Mouse (Mus musculus) ES-E14 (cell line): ENCODE results near the gene Tbc1d4. TPM values are rescaled to one million over a fixed set of nuclear protein-coding genes. Genes with fewer than 3 reads are reported as not detected.

Source experiments
- DNase-seq: peaks from one replicate; pipeline ENCODE4 v3.0.0-alpha.2; 2013; ENCODE audit warnings: low read depth, low spot score
- H3K27ac ChIP-seq: 2 replicates; pipeline ENCODE4 v1.5.1; 2012; ENCODE audit warnings: low read depth, mild to moderate bottlenecking, low read length, moderate library complexity, mixed read lengths; ENCODE audit not compliant: poor library complexity, insufficient read depth, severe bottlenecking
- H3K36me3 ChIP-seq: 2 replicates; pipeline ENCODE4 v1.6.1; 2012; ENCODE audit warnings: mild to moderate bottlenecking, low read length, moderate library complexity, mixed read lengths; ENCODE audit not compliant: control insufficient read depth, poor library complexity, insufficient read depth, severe bottlenecking
- H3K4me1 ChIP-seq, 2 experiments: fragments of 150-350 bp in 1 of 2; sonication (generic) in 1 of 2; 2 replicates each; pipeline ENCODE4 v1.6.1; 2012; ENCODE audit warnings: low read length in 2 of 2, mild to moderate bottlenecking in 1 of 2, mixed read lengths in 1 of 2; ENCODE audit not compliant: control insufficient read depth in 2 of 2, insufficient read depth in 2 of 2, poor library complexity in 1 of 2
- H3K4me3 ChIP-seq, 2 experiments: fragments of 150-350 bp in 1 of 2; sonication (generic) in 1 of 2; 2 replicates each; pipeline ENCODE4 v1.5.1; 2012; ENCODE audit warnings: low read length in 2 of 2, low read depth in 1 of 2, mild to moderate bottlenecking in 1 of 2, mixed read lengths in 1 of 2; ENCODE audit not compliant: insufficient read depth in 1 of 2, poor library complexity in 1 of 2, severe bottlenecking in 1 of 2
- H3K9ac ChIP-seq: 2 replicates; pipeline ENCODE4 v1.6.1; 2012; ENCODE audit warnings: low read depth, mild to moderate bottlenecking, low read length, mixed read lengths; ENCODE audit not compliant: poor library complexity, insufficient read depth, severe bottlenecking
- H3K9me3 ChIP-seq: fragments of 150-350 bp; sonication (generic); 2 replicates; pipeline ENCODE4 v1.6.1; 2012; ENCODE audit warnings: low read depth, mild to moderate bottlenecking, low read length; ENCODE audit not compliant: control insufficient read depth, insufficient read depth
- CHD2 ChIP-seq: IDR thresholded peaks from 2 replicates; pipeline ENCODE4 v1.6.1; 2014; ENCODE audit warnings: mild to moderate bottlenecking, low read depth, low read length, inconsistent platforms
- HCFC1 ChIP-seq: IDR thresholded peaks from 2 replicates; pipeline ENCODE4 v1.6.1; 2012; ENCODE audit warnings: low read length, inconsistent platforms, borderline replicate concordance; ENCODE audit not compliant: insufficient read depth
- MAFK ChIP-seq: IDR thresholded peaks from 2 replicates; pipeline ENCODE4 v1.6.1; 2014; ENCODE audit warnings: mild to moderate bottlenecking, low read depth, low read length, inconsistent platforms; ENCODE audit not compliant: insufficient read depth
- ZC3H11A ChIP-seq: IDR thresholded peaks from 2 replicates; pipeline ENCODE4 v1.6.1; 2012; ENCODE audit warnings: low read depth, mild to moderate bottlenecking, inconsistent platforms, low read length, borderline replicate concordance
- ZNF384 ChIP-seq: IDR thresholded peaks from 2 replicates; pipeline ENCODE4 v1.6.1; 2012; ENCODE audit warnings: low read depth, low read length, inconsistent platforms
- in situ Hi-C, 2 experiments: fragments of 600-800 bp; cut with MboI; formaldehyde crosslinking; loops; one replicate each; pipeline ENCODE4 v1.15.1; 2025; ENCODE audit warnings: low sequenced_read_pairs in 2 of 2, inconsistent platforms in 1 of 2; ENCODE audit not compliant: unreplicated experiment in 2 of 2
- total RNA-seq: library from RNA; depleted of rRNA; stranded (reverse); fragments of 300-350 nt; gene quantifications from 2 replicates; pipeline ENCODE4 v1.2.3, GENCODE M21; 2012

Gene Tbc1d4
- total RNA-seq, 1 experiment: 1.1 TPM

DNA sequence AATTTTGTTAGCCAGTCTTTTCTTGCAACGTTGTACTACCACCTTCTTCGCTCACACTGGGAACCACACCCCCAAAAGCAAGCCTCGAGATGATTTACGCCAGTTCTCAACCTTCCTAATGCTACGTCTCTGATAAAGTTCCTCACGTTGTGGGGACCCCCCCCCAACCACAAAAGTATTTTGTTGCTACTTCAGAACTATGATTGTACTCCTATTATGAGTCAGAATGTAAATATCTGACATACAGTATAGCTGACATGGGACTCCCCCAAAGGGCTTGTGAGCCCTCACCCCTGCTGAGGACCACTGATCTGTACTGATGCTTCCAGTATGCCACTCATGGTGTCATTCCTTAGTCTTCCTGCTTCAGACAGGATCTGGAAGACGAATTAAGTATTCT, 128.4 kb downstream of the Tbc1d4 start:
- in situ Hi-C loops: no loop called here
- Histone ChIP-seq H3K9ac (no peak overlapping the region), H3K4me1 (no peaks in the 10 kb centered on the region), H3K9me3 (no peaks in the 10 kb centered on the region), H3K36me3 (no peaks in the 10 kb centered on the region), H3K27ac (no peak overlapping the region), H3K4me3 (no peak overlapping the region)
- TF ChIP-seq CHD2: no peak
- no peak for TF ChIP-seq ZNF384
- TF ChIP-seq ZC3H11A: no peak
- no peak for TF ChIP-seq MAFK
- TF ChIP-seq HCFC1: no peak
- DNase-seq: no peak

DNA sequence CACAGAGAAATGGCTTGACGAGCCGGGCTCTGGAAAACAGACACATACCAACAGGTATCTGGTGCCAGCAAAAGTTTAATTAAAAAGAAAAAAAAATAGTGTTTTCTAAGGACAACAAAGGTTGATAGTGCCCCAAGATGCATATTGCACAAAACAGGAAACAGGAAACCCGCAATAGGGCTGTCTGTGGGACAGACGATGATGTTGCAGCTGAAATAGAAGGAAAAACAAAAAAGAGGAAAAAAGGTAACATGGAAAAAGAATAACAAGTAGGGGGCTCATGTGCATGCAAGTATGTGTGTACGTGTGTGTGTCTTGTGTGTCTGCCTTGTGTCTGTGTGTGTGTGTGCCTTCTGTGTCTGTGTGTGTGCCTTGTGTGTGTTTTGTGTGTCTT, 131.2 kb downstream of the Tbc1d4 start:
- no peak for DNase-seq
- Histone ChIP-seq H3K27ac (no peak overlapping the region), H3K4me3 (no peak overlapping the region), H3K9ac (no peak overlapping the region), H3K36me3 (no peaks in the 10 kb centered on the region), H3K9me3 (no peaks in the 10 kb centered on the region), H3K4me1 (no peaks in the 10 kb centered on the region)
- TF ChIP-seq HCFC1 (no peak), ZNF384 (no peak), ZC3H11A (no peak), CHD2 (no peak), MAFK (no peak)
- in situ Hi-C loops: no loop called here

DNA sequence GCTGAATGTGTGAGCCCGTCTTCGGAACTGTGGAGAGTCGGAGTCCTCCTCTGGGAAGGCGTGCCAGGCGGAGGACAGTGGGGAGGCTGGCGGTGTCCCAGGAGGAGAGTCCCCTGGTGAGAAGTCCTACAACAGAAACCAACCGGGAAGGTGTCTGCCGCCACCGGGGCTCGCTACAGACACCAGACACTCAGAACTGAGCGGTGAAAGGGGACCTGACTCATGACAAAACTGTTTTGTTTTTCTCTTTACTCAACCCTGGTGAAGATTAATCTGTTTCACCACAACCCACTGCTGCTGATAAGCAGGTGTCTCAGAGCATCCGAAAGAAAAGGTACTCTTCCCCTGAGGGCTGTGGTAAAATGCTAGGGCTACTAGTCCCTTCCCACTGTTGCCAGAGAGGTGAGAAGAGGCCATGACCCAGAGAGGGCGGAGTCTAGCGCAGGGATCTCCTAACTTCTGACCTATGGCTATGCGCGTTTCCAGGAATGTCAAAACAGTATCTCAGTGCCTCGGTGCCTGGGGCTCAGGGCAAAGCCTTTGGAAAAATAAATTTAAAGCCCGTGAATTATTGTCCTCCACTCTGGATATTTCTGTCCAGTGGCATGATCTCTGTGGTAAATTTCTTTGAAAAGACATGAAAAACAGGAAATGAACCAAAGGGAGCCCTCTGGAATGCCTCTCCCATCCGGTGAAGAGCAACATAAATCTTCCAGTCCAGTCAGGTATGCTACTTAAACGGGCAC, 131.7 kb downstream of the Tbc1d4 start:
- in situ Hi-C loops: no loop called here
- no peak for DNase-seq

DNA sequence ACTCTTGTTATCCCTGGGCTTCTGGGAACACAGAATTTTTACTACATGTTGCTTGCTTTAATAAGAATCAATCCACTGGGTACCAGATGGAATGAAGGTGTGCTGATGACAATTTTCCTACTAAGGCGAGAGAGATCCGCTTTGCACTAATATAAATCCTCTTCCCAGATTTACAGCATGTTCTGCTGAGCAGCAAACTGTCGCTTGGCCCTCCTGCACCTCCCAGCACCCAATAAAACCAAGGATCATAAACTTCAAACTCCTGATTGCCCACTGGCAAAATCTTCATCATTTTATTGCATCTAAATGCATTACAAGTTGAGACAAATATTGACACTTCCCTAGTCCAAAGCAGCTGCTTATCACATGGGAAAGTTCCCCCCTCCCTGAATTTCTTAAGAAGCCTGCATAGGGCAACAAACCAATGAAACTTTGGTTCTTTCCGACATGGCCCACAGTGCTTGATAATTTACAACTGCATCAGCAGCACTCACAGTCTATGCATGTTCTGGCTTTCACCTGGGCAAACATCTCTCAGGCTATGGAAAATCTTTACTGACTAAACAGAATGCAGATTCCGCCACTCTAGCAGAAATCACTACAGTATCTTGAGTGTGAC, 139.4 kb downstream of the Tbc1d4 start:
- H3K4me1 ChIP-seq: no peaks in the 10 kb centered on the region
- H3K9ac ChIP-seq: no peak overlapping the region
- no peaks in the 10 kb centered on the region for H3K9me3 ChIP-seq
- no peaks in the 10 kb centered on the region for H3K36me3 ChIP-seq
- no peak overlapping the region for H3K27ac ChIP-seq
- no peak overlapping the region for H3K4me3 ChIP-seq
- DNase-seq: no peak
- in situ Hi-C loops: no loop called here
- no peak for TF ChIP-seq ZNF384
- no peak for TF ChIP-seq ZC3H11A
- TF ChIP-seq MAFK: no peak
- no peak for TF ChIP-seq CHD2
- TF ChIP-seq HCFC1: no peak

More for the DNA sequence above, 131.7 kb downstream of the Tbc1d4 start:
- Histone ChIP-seq H3K27ac (no peak overlapping the region), H3K9me3 (no peaks in the 10 kb centered on the region), H3K4me1 (no peaks in the 10 kb centered on the region), H3K36me3 (no peaks in the 10 kb centered on the region), H3K9ac (no peak overlapping the region), H3K4me3 (no peak overlapping the region)
- TF ChIP-seq ZNF384: no peak
- TF ChIP-seq ZC3H11A: no peak
- TF ChIP-seq MAFK: no peak
- TF ChIP-seq HCFC1: no peak
- no peak for TF ChIP-seq CHD2
